Mouse (Mus musculus) kidney, embryonic 15.5 days (tissue): ENCODE data around the gene Synpo2l. TPM values are rescaled to one million over a fixed set of nuclear protein-coding genes. Genes with fewer than 3 reads are reported as not detected.

Experiments used
- ATAC-seq: fragments of 200-750 bp; cut with Nextera tagmentation; replicated peaks from 2 replicates; pipeline ENCODE4 v1.8.0; 2017; ENCODE audit warnings: moderate TSS enrichment; ENCODE audit not compliant: low FRiP score
- H3K27ac ChIP-seq: fragments of 300-500 bp; sonication (generic); 2 replicates; pipeline ENCODE4 v1.5.1; 2015; ENCODE audit warnings: mild to moderate bottlenecking, inconsistent platforms
- H3K27me3 ChIP-seq: fragments of 300-500 bp; sonication (generic); 2 replicates; pipeline ENCODE4 v1.6.1; 2015; ENCODE audit warnings: inconsistent platforms
- H3K36me3 ChIP-seq: fragments of 300-500 bp; sonication (generic); 2 replicates; pipeline ENCODE4 v1.6.1; 2015; ENCODE audit warnings: inconsistent platforms
- H3K4me1 ChIP-seq: fragments of 300-500 bp; sonication (generic); 2 replicates; pipeline ENCODE4 v1.6.1; 2015; ENCODE audit warnings: inconsistent platforms
- H3K4me2 ChIP-seq: fragments of 300-500 bp; sonication (generic); 2 replicates; pipeline ENCODE4 v1.6.1; 2015; ENCODE audit warnings: moderate library complexity, mild to moderate bottlenecking, inconsistent platforms
- H3K4me3 ChIP-seq: fragments of 300-500 bp; sonication (generic); replicated peaks from 2 replicates; pipeline ENCODE4 v1.5.1; 2015; ENCODE audit warnings: mild to moderate bottlenecking, inconsistent platforms
- H3K9ac ChIP-seq: fragments of 300-500 bp; sonication (generic); 2 replicates; pipeline ENCODE4 v1.6.1; 2015; ENCODE audit warnings: mild to moderate bottlenecking, inconsistent platforms
- H3K9me3 ChIP-seq: fragments of 300-500 bp; sonication (generic); replicated peaks from 2 replicates; pipeline ENCODE4 v1.6.1; 2016; ENCODE audit warnings: inconsistent platforms
- WGBS: fragments of 180-500 bp; shearing (Covaris S2); methylation state at CpG from one replicate; pipeline ENCODE4 v1.1.7; 2015; ENCODE audit warnings: mixed read lengths; 5-methylcytosine and 5-hydroxymethylcytosine counted together
- polyA plus RNA-seq: library from polyadenylated mRNA; unstranded; fragments of >200 nt; fragmentation: Nextera tagmentation; extraction: Ambion mirVana; gene quantifications from 2 replicates; pipeline ENCODE4 v1.2.1, GENCODE M21; 2015

Synpo2l gene
- polyA plus RNA-seq, 1 experiment from 2014 or later: 2.2 TPM

DNA sequence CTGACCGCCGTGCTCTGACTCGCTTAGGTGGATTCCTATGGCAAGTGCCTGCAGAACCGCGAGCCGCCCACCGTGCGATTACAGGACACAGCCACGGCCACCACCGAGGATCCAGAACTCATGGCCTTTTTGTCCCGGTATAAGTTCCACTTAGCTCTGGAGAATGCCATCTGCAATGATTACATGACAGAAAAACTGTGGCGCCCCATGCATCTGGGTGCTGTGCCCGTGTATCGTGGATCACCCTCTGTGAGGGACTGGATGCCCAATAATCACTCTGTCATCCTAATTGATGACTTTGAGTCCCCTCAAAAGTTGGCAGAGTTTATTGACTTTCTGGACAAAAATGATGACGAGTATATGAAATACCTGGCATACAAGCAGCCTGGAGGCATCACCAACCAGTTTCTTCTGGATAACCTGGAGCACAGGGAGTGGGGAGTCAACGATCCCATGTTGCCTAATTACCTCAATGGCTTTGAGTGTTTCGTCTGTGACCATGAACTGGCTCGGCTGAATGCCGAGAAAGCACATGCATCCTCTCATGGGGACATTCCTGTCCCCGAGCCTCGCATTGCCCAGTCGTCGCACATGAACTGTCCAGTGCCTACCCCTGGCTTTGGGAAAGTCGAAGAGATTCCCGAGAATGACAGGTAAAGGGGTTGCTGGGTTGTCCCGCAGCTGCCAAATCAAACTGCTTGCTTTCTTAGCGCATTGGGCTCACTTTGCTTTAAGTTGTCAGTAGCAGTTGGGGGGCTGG lies 27.8 kb upstream of the Synpo2l start:
- Histone ChIP-seq H3K36me3 (peaks cover 62% of the 10 kb centered on the region), H3K27ac (peak overlapping the region; percentile 100), H3K9me3 (no peaks in the 10 kb centered on the region), H3K4me3 (peak overlapping the region; percentile 96), H3K4me1 (peaks cover 62% of the 10 kb centered on the region), H3K4me2 (peak overlapping the region; percentile 78), H3K9ac (peak overlapping the region; percentile 96), H3K27me3 (no peaks in the 10 kb centered on the region)
- no peak; the same call in 1 of the 2 replicates for ATAC-seq
- 11% methylated on average over 27 of the region's 27 CpGs for WGBS

DNA sequence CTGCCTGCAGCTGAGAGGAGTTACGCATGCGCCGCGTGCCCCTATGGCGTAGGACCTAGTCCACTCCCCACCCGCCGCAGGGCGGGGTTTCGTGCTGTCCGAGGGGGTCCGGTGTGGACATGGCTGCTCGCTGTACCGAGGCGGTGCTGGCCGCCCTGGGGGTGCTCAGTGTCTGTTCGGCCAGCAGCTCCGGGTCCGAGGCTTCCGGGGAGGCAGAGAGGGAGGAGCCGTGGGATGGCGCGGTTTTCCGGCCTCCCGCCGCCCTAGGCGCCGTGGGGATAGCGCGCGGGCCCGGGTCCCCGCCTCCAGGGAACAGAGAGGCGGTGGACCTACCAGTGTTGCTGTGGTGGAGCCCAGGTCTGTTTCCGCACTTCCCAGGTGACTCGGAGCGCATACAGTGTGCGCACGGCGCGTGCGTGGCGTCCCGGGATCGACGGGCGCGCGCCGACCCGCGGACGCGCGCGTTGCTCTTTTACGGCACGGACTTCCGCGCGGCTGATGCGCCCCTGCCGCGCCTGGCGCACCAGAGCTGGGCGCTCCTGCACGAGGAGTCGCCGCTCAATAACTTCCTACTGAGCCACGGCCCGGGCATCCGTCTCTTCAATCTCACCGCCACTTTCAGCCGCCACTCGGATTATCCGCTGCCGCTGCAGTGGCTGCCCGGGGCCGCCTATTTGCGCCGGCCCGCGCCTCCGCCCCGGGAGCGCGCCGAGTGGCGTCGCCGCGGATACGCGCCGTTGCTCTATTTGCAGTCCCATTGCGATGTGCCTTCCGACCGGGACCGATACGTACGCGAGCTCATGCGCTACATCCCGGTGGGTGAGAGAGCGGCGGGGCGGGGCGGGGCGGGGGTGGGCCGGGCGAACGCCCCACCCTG lies 27.0 kb upstream of the Synpo2l start, which contains the start of gene Fut11:
TSS of gene Fut11 (plus strand) at position 85 of the 877 bp plus-strand sequence.
- Histone ChIP-seq H3K9me3 (no peaks in the 10 kb centered on the region), H3K4me1 (peaks cover 56% of the 10 kb centered on the region), H3K36me3 (peaks cover 64% of the 10 kb centered on the region), H3K9ac (peak within 1 kb of the TSS; percentile 96), H3K4me3 (peak within 1 kb of the TSS; percentile 96), H3K4me2 (peak within 1 kb of the TSS; percentile 78), H3K27ac (peak within 1 kb of the TSS; percentile 100), H3K27me3 (no peaks in the 10 kb centered on the region)
- ATAC-seq: peak; percentile 95
- under 1% methylated on average over 111 of the region's 111 CpGs for WGBS

DNA sequence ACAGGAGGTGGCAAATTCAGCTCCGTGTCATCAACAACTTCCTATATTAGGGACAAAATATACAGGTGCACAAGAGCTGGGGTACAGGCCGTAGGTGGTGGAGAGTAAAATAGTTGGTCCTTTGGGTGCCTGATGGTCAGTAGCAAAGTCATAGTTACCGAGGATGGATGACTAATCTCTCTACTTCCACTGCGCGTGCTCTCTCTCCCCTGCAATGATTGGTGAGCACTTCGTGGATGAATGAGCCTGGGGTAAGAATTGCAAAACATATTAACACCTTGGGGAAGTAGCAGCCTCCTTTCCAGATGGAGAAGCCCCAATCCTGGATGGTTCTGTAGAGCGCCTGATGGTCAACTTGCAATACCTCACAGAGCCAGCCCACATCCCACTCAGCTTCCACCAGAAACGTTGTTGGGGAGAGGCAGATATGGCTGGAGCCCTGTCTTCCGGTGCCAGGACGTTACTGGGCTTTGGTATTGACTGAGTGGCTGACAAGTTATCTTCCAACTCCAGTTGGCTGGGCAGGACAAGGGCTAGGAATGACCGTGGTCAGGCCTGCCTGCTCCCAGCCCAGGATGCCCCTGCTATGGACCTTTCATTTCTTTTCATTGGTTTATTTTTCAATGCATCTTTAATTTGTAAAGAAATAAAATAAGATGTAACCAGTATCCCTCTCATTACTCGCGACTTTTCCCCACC lies 26.2 kb upstream of the Synpo2l start:
- Histone ChIP-seq H3K27ac (peak overlapping the region; percentile 100), H3K4me1 (peaks cover 49% of the 10 kb centered on the region), H3K36me3 (peaks cover 66% of the 10 kb centered on the region), H3K9me3 (no peaks in the 10 kb centered on the region), H3K4me3 (peak overlapping the region; percentile 96), H3K9ac (peak overlapping the region; percentile 96), H3K27me3 (no peaks in the 10 kb centered on the region), H3K4me2 (peak overlapping the region; percentile 78)
- WGBS: 42% methylated on average over 13 of the region's 13 CpGs
- ATAC-seq: peak; percentile 30

DNA sequence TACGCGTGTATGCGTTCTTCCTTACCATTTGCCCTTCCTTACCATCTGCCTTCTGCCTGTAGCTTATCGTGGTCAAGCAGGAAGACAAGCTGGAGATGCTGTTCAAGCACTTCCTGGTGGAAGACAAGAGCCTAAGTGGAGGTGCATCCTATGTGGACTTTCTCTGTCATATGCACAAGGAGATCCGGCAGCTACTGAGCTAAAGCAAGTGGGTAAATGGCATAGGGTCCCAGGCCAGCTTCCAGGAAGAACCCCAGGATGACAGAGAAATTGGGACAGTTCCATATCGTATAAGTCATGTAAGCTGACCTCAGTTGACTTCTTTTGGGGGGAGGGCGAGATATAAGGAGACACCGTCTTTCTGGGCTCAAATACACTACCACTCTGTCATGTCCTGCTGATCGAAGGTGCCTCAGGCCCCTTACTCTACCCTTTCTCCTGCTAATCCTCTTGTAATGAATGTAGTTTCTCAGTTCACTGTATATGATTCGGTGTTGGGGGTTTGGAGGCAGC lies 25.5 kb upstream of the Synpo2l start:
- no peak for ATAC-seq
- Histone ChIP-seq H3K27me3 (no peaks in the 10 kb centered on the region), H3K4me3 (no peak overlapping the region), H3K4me2 (no peak overlapping the region), H3K27ac (no peak overlapping the region), H3K36me3 (peaks cover 67% of the 10 kb centered on the region), H3K9me3 (no peaks in the 10 kb centered on the region), H3K9ac (no peak overlapping the region), H3K4me1 (peaks cover 44% of the 10 kb centered on the region)
- WGBS: 86% methylated on average over 10 of the region's 10 CpGs

DNA sequence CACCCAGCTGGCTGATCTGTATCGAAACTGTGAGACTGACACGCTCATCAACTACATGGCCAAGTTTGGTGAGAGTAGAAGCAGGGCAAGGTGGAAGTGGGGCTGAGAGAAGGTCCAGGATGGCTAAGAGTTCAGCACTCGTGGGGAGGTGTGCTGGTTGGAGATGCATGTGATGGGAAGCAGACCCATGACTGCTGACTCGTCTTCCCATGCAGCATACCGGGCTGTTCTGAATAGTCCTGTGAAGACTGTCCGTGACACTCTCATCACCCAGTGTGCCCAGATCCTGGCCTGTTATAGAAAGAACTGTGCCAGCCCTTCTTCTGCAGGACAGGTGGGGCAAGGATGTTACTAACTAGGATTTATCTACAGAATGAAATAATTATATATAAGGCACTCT lies 23.6 kb upstream of the Synpo2l start:
- H3K27ac ChIP-seq: no peak overlapping the region
- 94% methylated on average over 6 of the region's 6 CpGs for WGBS
- peaks cover 25% of the 10 kb centered on the region for H3K4me1 ChIP-seq
- H3K4me3 ChIP-seq: no peak overlapping the region
- H3K27me3 ChIP-seq: no peaks in the 10 kb centered on the region
- H3K9me3 ChIP-seq: no peaks in the 10 kb centered on the region
- H3K36me3 ChIP-seq: peaks cover 76% of the 10 kb centered on the region
- no peak overlapping the region for H3K9ac ChIP-seq
- ATAC-seq: no peak
- H3K4me2 ChIP-seq: no peak overlapping the region

DNA sequence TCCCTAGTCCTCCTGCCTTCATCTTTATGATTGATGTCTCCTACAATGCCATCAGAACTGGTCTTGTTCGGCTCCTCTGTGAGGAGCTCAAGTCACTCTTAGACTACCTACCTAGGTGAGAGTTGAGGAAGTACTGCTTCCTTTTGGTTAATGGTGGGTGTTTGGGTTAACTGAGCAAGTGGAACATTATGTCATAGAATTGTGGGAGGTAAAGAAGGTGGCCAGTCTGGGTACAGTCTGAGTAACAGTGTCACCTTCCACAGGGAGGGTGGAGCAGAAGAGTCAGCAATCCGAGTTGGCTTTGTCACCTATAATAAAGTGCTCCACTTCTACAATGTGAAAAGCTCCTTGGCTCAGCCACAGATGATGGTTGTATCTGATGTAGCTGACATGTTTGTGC lies 20.9 kb upstream of the Synpo2l start:
- Histone ChIP-seq H3K36me3 (peaks cover 99% of the 10 kb centered on the region), H3K4me1 (peaks cover 7% of the 10 kb centered on the region; the same call in 1 of the 2 replicates), H3K4me2 (no peak overlapping the region), H3K9ac (no peak overlapping the region), H3K27me3 (no peaks in the 10 kb centered on the region), H3K9me3 (no peaks in the 10 kb centered on the region), H3K4me3 (no peak overlapping the region), H3K27ac (no peak overlapping the region)
- ATAC-seq: no peak
- WGBS: 84% methylated on average over 2 of the region's 2 CpGs

DNA sequence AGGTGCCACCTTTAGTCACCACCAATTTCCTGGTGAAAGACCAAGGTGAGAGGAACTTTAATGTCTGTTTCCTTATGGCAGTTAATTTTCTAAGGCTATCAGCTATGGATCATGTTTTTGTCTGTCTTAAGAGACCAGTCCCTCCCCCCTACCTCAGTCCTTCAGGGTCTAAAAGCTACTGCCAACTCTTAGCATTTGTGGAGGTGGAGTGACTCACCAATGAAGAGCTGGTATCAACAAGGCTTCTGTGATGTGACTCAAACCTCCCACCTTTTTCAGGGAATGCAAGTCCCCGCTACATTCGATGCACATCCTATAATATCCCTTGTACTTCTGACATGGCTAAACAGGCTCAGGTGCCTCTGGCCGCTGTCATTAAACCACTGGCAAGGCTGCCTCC lies 18.4 kb upstream of the Synpo2l start:
- ATAC-seq: no peak
- Histone ChIP-seq H3K9ac (no peak overlapping the region), H3K27ac (no peak overlapping the region), H3K36me3 (peaks cover 99% of the 10 kb centered on the region), H3K4me1 (no peaks in the 10 kb centered on the region), H3K4me2 (no peak overlapping the region), H3K9me3 (no peaks in the 10 kb centered on the region), H3K27me3 (no peaks in the 10 kb centered on the region), H3K4me3 (no peak overlapping the region)
- 97% methylated on average over 3 of the region's 3 CpGs for WGBS

DNA sequence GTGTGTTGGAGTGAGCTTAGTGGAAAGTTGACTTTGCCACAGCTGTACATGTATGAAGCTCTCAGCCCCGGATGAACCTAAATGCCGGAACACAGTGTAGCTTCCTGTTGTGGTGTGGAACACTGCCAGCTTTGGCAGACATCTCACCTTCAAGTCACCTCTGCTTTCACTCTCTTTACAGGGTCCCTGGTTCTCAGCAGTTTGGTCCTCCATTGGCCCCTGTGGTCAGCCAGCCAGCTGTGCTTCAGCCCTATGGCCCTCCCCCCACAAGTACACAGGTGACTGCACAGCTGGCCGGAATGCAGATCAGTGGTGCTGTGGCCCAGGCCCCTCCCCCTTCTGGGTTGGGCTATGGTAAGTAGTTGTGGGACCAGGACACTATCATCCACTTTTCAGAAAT lies 14.3 kb upstream of the Synpo2l start:
- peak; percentile 46; the same call in 1 of the 2 replicates for ATAC-seq
- Histone ChIP-seq H3K27ac (no peak overlapping the region), H3K9me3 (no peaks in the 10 kb centered on the region), H3K4me1 (no peaks in the 10 kb centered on the region), H3K36me3 (peaks cover 100% of the 10 kb centered on the region), H3K9ac (no peak overlapping the region), H3K27me3 (no peaks in the 10 kb centered on the region), H3K4me3 (no peak overlapping the region), H3K4me2 (no peak overlapping the region)
- WGBS: 71% methylated on average over 3 of the region's 3 CpGs

DNA sequence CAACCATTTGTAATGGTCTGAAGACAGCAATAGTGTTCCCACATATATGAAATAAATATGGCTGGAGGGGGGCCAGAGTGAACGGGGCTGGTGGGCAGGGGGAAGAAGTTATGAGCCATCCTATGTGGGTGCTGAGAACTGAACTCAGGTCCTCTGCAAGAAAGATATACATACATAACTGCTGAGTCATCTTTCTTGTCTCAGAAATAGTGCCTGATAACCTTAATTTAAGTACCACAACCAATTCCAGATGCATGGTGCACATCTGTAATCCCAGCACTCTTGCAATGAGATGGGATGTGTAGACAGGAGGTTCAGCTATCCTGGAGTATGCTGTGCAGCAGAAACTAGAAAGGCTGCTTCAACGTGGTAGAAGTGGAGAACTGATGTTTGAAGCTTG lies 13.6 kb upstream of the Synpo2l start:
- H3K4me3 ChIP-seq: no peak overlapping the region
- WGBS: 97% methylated on average over 2 of the region's 2 CpGs

DNA sequence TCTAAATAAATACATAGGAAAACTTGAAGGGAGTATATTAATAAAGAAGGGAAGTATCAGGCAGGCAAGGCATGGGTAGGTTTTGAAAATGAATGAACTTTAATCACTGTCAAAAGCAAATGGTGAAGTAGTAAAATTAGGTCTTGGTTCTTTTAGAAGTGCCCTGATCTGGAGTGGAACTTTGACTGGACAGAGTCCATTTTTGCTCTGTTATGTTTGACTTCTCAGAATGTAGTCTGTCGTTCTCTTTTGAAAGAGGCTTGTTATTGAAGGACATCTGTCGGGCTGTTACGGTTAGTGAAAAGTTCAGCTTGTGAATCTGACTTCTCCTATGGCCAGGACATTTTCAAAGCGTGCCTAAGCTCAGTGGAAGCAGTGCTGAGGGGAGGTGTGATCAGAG lies 9.8 kb upstream of the Synpo2l start:
- H3K9me3 ChIP-seq: no peaks in the 10 kb centered on the region
- peaks cover 73% of the 10 kb centered on the region for H3K36me3 ChIP-seq
- peaks cover 14% of the 10 kb centered on the region for H3K4me1 ChIP-seq
- WGBS: 95% methylated on average over 4 of the region's 4 CpGs
- no peak overlapping the region for H3K27ac ChIP-seq
- H3K4me3 ChIP-seq: no peak overlapping the region
- no peaks in the 10 kb centered on the region for H3K27me3 ChIP-seq
- ATAC-seq: no peak
- H3K4me2 ChIP-seq: no peak overlapping the region
- no peak overlapping the region for H3K9ac ChIP-seq

More for the DNA sequence above, 13.6 kb upstream of the Synpo2l start:
- Histone ChIP-seq H3K27ac (no peak overlapping the region), H3K4me1 (no peaks in the 10 kb centered on the region), H3K36me3 (peaks cover 100% of the 10 kb centered on the region), H3K4me2 (no peak overlapping the region), H3K27me3 (no peaks in the 10 kb centered on the region), H3K9me3 (no peaks in the 10 kb centered on the region), H3K9ac (no peak overlapping the region)
- no peak for ATAC-seq

DNA sequence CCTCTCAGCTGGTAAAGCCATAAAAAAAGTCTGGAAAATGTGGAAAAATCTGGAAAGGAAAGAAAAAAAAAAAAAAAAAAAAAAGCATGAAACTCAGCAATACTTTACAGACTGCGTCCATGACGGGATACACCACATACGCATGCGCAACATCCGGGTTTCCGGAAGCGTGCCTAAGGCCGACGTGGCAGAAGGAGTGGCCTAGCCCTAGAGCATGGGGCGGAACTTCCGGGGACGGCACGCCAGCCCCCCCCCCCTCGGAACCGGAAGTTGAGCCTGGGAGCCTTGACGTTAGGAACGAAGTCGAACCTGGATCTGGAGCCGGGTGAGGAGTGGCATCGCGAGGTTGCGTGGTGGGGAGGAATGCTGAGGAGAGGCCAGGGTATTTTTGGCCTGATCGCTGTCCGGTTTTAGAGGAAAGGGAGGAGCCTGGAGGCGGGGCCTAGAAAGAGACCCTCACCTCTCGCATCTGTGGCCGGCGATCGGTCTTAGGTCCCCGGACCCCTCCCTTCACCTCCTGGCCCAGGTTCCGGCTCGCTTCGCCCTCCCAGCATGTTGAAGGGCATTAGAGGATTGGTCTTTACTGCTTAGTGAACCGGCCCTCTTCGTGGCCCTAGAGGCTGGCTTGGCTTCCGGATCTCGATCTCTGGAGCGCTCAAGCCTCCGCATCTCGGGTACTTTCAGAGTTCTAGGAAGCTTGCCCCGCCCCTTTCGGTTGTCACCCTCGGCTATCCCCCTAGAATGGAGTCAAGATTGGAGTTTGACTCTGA lies 6.1 kb upstream of the Synpo2l start, which contains the start of gene Sec24c:
TSS of gene Sec24c (plus strand) at position 245 of the 770 bp plus-strand sequence.
- peaks cover 8% of the 10 kb centered on the region for H3K27me3 ChIP-seq
- H3K4me3 ChIP-seq: peak within 1 kb of the TSS; percentile 72
- peaks cover 37% of the 10 kb centered on the region for H3K36me3 ChIP-seq
- H3K4me2 ChIP-seq: peak within 1 kb of the TSS; percentile 70
- H3K4me1 ChIP-seq: peaks cover 14% of the 10 kb centered on the region
- H3K27ac ChIP-seq: peak within 1 kb of the TSS; percentile 98
- peak within 1 kb of the TSS; percentile 73 for H3K9ac ChIP-seq
- H3K9me3 ChIP-seq: no peaks in the 10 kb centered on the region
- peak; percentile 97 for ATAC-seq
- WGBS: 1% methylated on average over 43 of the region's 43 CpGs
